Mouse (Mus musculus) stomach, postnatal 0 days (tissue): ENCODE measurements at regions not wholly inside any gene's neighbourhood (a gene's known extent, or its start where the extent isn't known, plus 50 kb on each side); places are given as distances from the start of the nearest gene placed in this dataset.

Experiments
- CTCF ChIP-seq: IDR thresholded peaks from 2 replicates; pipeline ENCODE4 v1.5.1; 2016; ENCODE audit warnings: antibody characterized with exemption, low read depth, mild to moderate bottlenecking, moderate library complexity
- EP300 ChIP-seq: optimal IDR thresholded peaks from 2 replicates; pipeline ENCODE3; 2016; ENCODE audit warnings: antibody characterized with exemption

DNA sequence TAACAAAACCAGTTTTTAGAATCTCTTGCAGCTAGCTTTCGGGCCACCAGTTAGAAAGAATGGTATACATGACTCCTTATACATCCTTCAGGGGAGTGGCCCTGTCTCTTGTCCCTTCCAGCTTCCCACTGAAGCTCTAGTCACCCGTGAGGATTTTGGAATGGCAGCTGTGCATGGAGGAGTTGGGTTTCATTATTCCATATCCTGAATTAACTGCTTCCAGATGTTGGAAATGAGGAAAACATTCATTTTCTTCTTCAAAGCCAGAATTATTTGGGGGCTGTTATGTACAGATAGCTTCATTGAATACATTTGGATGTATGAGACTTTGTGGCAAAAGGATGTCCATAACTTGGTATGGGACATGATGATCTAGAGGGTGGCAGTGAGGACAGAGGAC lies 181.3 kb upstream of the Irx3 start:
- no peak for TF ChIP-seq EP300
- TF ChIP-seq CTCF, result no peak
